Mouse (Mus musculus) ZHBTc4 (cell line): Measurements from ENCODE around the gene Ntn5.
A peak's percentile ranks its signal among the peaks of the same experiment; 100 is the strongest.
"Not testable (repeated sequence)": the region's sequence is repeated elsewhere in the genome, so short reads cannot be mapped to it uniquely, and the experiment has no call there.

Experiments
- DNase-seq: peaks from one replicate; pipeline ENCODE4 v3.0.0-alpha.2; 2011; ENCODE audit warnings: low read depth, low spot score

The Ntn5 gene

DNA sequence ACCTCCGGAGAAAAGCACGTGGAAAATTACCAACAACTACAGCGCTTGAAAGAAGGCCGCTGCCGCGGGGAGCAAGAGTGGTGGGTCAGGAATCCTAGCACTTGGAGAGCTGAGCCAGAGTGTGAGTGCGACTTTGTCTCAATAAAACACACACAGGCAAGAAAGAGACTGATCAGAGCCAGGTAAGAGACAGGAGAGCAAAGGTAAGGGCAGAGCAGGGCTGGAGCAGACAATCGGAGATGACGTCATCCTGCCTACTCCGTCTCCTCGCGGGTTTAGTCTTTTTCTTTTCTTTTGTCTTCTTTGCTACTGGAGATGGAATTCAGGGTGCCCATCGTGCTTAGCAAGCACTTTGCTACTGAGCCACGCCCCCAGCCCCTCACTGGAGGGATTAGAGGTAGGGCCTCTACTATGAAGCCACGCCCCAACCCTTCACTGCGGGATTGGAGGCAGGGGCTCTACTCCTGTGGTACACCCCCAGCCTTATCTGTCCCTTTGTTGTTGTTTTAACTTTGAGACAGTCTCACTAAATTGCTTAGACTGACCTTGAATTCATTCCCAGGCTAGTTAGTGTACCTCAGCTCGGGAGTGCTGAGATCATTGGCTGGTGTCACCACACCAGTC lies 29.3 kb upstream of the Ntn5 start:
- DNase-seq, result peak; percentile 31

DNA sequence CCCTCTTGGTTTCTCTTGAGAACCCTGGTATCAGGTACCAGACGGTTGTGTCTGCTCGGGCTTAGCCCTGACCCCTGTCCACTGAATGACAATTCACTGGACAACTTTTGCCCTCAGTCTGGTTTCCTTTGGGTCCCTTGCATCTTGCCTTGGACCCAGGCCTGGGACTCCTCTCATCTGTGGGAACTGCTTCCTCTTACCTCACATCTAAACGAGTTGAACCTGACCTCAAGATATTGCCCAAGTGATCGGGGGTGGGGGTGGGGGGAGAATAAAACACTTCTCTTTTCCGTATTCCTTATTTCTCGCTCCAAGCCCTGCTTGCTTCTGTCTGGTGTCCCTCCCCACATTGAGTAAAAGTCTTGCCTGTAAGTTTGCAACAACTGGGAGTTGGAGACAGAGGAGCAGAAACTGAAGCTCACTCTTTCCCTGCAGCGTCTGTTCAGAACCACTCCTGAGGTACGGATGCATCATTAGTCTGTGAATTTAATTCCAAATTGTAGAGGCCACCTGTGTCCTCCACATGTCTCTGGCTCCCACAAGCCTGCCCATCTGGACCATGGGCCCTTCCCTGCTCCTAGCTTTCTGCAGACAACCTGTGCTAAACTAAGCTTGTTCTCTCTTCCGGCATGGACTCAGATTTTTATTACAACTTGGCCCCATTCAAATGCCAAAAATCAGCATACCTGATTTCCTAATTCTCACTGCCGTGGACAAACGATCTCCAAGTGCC lies 22.9 kb upstream of the Ntn5 start:
- no peak for DNase-seq

DNA sequence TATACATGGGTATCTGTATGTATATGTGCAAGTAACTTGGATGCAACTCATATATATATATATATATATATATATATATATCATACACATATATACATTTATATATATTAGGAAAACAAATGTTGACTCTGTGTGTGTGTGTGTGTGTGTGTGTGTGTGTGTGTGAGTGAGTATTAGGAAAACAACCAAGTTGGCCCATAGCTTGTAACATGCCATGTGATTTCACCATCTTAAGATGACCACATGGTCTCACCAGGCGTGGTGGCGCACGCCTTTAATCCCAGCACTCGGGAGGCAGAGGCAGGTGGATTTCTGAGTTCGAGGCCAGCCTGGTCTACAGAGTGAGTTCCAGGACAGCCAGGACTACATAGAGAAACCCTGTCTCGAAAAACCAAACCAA lies 22.1 kb upstream of the Ntn5 start:
- not testable (repeated sequence) for DNase-seq

DNA sequence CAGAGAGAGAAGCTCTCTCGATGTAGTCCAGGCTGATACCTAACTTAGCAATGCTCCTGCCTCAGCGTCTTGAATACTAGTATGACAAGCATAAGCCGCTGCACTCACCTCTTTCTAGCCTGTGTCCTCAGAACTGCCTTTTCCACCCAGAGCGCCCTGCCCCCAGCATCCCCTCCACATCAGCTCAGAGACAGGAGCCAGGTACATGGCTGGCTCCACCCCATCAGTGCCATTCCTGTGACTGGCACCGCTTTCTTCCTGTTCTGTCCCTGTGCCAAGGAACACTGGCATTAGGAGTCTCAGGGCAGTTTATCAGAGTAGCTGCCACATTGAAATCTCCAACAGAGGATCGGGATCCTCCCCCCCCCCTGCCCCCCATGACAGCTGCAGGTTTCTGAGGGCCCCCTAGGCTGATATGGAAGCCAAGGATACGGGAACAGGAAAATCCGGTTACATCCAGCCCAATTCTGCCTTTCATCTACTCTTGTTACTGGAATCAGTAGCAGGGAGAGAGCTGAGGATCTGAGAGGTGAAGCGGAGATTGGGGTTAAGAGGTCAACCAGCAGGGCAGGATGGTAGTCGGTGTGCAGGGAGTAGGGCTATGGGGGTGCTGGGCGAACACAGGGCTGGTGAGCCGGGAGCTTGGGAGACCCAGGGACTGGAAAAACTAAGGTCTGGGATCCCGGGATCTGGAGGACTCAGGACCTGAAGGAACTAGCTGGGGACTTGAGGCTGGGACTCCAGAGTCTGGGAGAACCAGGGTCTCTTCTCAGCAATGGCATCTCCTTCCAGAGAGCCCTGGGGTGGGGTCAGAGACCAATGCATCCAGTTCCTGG lies 18.3 kb upstream of the Ntn5 start:
- no peak for DNase-seq

GRCm38 (mm10) chr7:45666161-45666560 lies 17.7 kb upstream of the Ntn5 start, which contains the start of gene Fut2:
TSS of gene Fut2 (minus strand) at chr7:45666394.
- DNase-seq, result no peak

GRCm38 (mm10) chr7:45667761-45668160 lies 16.1 kb upstream of the Ntn5 start:
- DNase-seq, result no peak

- peak; percentile 80 for DNase-seq
Measured at GRCm38 (mm10) chr7:45668921-45669320, 14.9 kb upstream of the Ntn5 start.

GRCm38 (mm10) chr7:45677627-45678295 lies 6.1 kb upstream of the Ntn5 start:
- no peak for DNase-seq

GRCm38 (mm10) chr7:45678513-45678912 lies 5.3 kb upstream of the Ntn5 start:
- no peak for DNase-seq

DNA sequence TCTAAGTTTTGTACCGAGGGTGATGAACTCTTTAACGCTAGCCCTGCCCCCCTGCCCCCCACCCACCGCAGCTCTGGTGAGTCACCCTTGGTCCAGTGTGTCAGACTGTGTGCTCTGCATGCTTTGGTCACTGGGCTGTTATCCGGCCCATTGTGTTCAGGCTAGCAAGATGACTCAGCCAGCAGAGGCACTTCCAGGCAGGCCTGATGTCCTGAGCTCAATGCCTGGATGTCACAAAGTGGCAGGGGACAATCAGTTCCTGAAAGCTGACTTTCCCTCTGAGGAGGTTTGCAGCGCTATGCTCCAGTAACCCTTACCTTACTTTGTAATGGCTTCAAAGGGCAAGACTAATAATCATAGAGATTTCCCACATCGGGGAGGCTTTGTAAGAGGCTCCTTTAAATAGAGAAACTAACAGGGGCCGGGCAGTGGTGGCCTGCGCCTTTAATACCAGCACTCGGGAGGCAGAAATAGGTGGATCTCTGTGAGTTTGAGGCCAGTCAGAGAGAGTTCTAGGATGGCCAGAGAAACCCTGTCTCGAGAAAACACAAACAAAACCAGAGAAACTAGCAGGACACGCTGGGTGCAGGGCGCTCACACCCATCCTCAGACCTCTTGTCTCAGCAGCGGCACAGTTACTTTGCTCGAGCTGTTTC lies 3.7 kb upstream of the Ntn5 start:
- no peak for DNase-seq

- DNase-seq, result no peak
Measured at GRCm38 (mm10) chr7:45681046-45681736, 2.6 kb upstream of the Ntn5 start.

DNA sequence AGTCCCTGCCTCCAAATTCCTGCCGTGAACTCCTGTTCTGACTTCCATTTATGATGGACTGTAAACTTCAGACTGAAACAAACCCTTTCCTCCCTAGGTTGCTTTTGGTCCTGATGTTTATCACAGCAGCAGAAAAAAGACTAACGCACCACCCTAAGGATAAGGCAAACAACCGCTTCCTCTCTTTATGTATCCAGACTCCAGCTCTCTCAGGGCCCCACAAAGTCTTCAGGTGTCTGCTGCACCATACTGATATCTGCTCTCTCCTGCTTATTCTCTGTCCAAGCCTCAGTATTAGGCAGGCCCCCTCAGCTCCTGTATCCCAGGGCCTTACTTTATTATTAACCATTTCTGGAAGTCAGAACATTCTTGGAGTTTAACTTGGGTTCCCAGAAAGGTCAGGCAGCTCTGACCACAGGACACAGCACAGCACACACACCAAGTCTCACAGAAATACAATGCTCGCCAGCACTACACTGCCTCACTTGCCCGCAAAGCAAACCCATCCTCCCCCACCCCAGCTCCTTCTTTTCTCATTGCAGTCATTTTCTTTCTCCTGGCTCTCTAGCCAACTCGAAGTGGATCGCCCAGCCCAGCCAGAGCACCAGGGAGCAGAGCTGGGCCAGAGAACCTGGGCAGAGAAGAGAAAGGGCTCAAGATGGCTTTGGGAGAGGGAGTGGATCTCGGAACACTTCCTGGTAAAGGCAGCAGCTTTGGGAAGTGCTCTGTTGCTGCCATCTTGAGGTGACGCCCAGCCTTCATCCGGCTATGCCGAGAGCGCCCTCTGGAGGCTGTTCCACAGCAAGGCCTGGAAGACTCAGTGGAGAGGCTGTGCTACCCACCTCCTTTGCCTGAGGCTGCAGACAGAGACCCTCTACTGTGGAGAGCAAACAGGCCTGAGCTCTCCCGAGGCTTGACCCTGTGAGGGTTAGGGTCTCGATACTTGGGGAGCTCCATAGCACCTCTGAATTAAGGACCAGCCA lies 1.4 kb upstream of the Ntn5 start:
- DNase-seq, result peak; percentile 94

GRCm38 (mm10) chr7:45685811-45686210 lies 2.0 kb downstream of the Ntn5 start:
- DNase-seq, result no peak

DNA sequence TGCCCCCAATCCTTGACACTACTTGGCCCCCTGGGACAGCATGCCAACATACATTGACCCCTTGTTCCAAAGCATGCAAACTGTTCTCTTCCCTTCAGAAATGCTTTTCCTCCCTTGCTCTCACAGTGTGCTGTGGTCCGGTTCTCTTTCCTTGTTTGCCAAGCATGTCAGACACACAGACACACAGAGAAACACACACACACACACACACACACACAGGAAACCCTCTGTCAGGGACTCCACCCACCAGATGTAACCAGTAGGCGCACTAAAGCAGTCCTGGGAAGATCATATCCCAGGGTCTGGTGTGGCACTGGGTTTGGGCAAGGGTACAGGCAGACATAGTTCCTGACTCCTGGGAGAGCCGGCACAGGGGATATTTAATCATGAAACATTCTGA lies 3.0 kb downstream of the Ntn5 start:
- no peak for DNase-seq

GRCm38 (mm10) chr7:45689099-45689498 lies 5.3 kb downstream of the Ntn5 start:
- no peak for DNase-seq

GRCm38 (mm10) chr7:45689800-45690199 lies 6.0 kb downstream of the Ntn5 start:
- DNase-seq, result no peak

- DNase-seq, result no peak
Measured at GRCm38 (mm10) chr7:45692364-45692763, 8.5 kb downstream of the Ntn5 start.

GRCm38 (mm10) chr7:45693921-45694591 lies 10.2 kb downstream of the Ntn5 start, which contains the start of gene Sec1:
TSS of gene Sec1 (minus strand) at chr7:45694402.
- DNase-seq, result peak; percentile 77

GRCm38 (mm10) chr7:45695098-45695497 lies 11.3 kb downstream of the Ntn5 start:
- DNase-seq, result no peak
